Mouse (Mus musculus) liver, embryonic 16.5 days (tissue): Measurements from ENCODE around the gene Cdk12. TPM values are rescaled to one million over a fixed set of nuclear protein-coding genes. Genes with fewer than 3 reads are reported as not detected.
A peak's percentile ranks its signal among the peaks of the same experiment; 100 is the strongest.
"Not testable (repeated sequence)": the region's sequence is repeated elsewhere in the genome, so short reads cannot be mapped to it uniquely, and the experiment has no call there.

Experiments used
- ATAC-seq: fragments of 200-750 bp; cut with Nextera tagmentation; 2 replicates; pipeline ENCODE4 v1.8.0; 2017; ENCODE audit warnings: low read depth, mild to moderate bottlenecking, moderate number of reproducible peaks, moderate library complexity
- H3K27ac ChIP-seq: fragments of 300-500 bp; sonication (generic); 2 replicates; pipeline ENCODE4 v1.5.1; 2014; ENCODE audit warnings: mild to moderate bottlenecking, low read length
- H3K27me3 ChIP-seq: fragments of 300-500 bp; sonication (generic); 2 replicates; pipeline ENCODE4 v1.6.1; 2014; ENCODE audit warnings: low read depth, low read length, mixed read lengths; ENCODE audit not compliant: control insufficient read depth, insufficient read depth
- H3K36me3 ChIP-seq: fragments of 300-500 bp; sonication (generic); 2 replicates; pipeline ENCODE4 v1.6.1; 2014; ENCODE audit warnings: mild to moderate bottlenecking; ENCODE audit not compliant: control insufficient read depth, insufficient read depth
- H3K4me1 ChIP-seq: fragments of 300-500 bp; sonication (generic); 2 replicates; pipeline ENCODE4 v1.6.1; 2014; ENCODE audit warnings: low read depth, low read length, mixed read lengths; ENCODE audit not compliant: control insufficient read depth
- H3K4me2 ChIP-seq: fragments of 300-500 bp; sonication (generic); 2 replicates; pipeline ENCODE4 v1.6.1; 2014; ENCODE audit warnings: low read depth, low read length, mixed read lengths
- H3K4me3 ChIP-seq: fragments of 300-500 bp; sonication (generic); 2 replicates; pipeline ENCODE4 v1.5.1; 2014; ENCODE audit warnings: low read depth, mild to moderate bottlenecking, low read length
- H3K9ac ChIP-seq: fragments of 300-500 bp; sonication (generic); 2 replicates; pipeline ENCODE4 v1.6.1; 2014; ENCODE audit warnings: low read depth, low read length
- H3K9me3 ChIP-seq: fragments of 300-500 bp; sonication (generic); replicated peaks from 2 replicates; pipeline ENCODE4 v1.6.1; 2016; ENCODE audit warnings: low read length; ENCODE audit not compliant: control insufficient read depth
- WGBS: fragments of 180-500 bp; shearing (Covaris S2); extraction: QIAGEN DNeasy Blood & Tissue Kit; methylation state at CpG from one replicate; pipeline ENCODE4 v1.1.7; 2014; ENCODE audit not compliant: insufficient replicate concordance; 5-methylcytosine and 5-hydroxymethylcytosine counted together
- polyA plus RNA-seq: library from polyadenylated mRNA; unstranded; fragments of >200 nt; fragmentation: Nextera tagmentation; extraction: Ambion mirVana; gene quantifications from 2 replicates; pipeline ENCODE4 v1.2.1, GENCODE M21; 2015

Gene Cdk12
- polyA plus RNA-seq, 1 experiment from 2014 or later, result 5.7 TPM

DNA sequence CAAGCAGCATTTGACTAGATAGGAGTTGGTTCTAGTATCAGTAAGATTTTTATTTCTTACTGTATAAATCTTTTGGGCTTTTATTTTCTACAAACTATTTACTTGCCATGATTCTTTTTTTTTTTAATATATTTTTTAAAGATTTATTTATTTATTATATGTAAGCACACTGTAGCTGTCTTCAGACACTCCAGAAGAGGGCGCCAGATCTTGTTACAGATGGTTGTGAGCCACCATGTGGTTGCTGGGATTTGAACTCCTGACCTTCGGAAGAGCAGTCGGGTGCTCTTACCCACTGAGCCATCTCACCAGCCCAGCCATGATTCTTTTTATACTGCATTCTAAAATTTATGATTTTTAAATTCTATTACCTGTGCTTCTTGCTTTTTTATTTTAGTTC, 40.1 kb downstream of the Cdk12 start:
- H3K4me3 ChIP-seq, H3K27ac ChIP-seq, H3K9ac ChIP-seq, H3K9me3 ChIP-seq, H3K4me2 ChIP-seq, H3K4me1 ChIP-seq, ATAC-seq, H3K27me3 ChIP-seq: not testable (repeated sequence)
- 68% methylated on average over 3 of the region's 3 CpGs for WGBS
- peaks cover 50% of the 10 kb centered on the region for H3K36me3 ChIP-seq

DNA sequence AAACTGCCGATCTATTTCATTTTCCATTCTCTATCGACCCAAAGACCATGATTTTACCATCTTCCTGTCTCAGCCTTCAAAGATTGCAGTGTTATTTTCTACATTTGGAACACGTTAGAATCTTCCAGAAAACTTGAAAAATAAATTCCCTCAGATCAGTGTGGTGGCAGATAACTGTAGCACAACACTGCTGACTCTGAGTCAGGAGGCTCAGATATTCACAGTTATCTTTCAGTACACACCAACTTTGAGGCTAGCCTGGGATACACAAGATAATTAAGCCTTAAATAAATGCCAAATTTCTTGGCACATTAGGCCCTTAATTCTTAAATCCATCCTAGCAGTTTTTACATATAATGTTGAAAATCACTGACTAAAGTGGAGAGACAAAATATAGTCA, 41.6 kb downstream of the Cdk12 start:
- Histone ChIP-seq H3K36me3 (peaks cover 46% of the 10 kb centered on the region), H3K4me2 (no peak overlapping the region), H3K27ac (no peak overlapping the region), H3K4me3 (no peak overlapping the region), H3K9me3 (no peaks in the 10 kb centered on the region), H3K27me3 (no peaks in the 10 kb centered on the region), H3K9ac (no peak overlapping the region), H3K4me1 (peaks cover 6% of the 10 kb centered on the region)
- ATAC-seq, result peak; percentile 95
- WGBS, result 58% methylated on average over 3 of the region's 3 CpGs

DNA sequence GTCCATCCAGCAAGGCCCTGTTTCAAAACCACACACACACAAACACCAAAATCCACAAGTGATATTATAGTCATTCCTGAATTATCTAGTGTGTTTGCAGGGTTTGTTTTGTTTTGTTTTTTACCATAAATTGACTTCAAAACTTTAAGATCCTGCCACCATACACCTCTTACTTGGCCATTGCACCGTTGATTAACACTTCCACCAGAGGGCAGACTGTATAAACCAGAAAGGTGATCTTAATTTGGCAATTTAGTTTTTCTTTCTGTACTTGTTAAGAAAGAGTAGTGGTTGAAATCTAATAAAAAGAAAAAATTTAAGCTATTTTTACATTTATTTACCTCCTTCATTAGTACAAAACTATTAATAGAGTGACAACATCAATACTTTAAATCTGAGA, 44.5 kb downstream of the Cdk12 start:
- no peak overlapping the region for H3K9ac ChIP-seq
- WGBS, result 85% methylated on average over 1 of the region's 1 CpGs
- no peaks in the 10 kb centered on the region for H3K9me3 ChIP-seq
- no peaks in the 10 kb centered on the region for H3K27me3 ChIP-seq
- H3K4me3 ChIP-seq, result no peak overlapping the region
- no peak overlapping the region for H3K27ac ChIP-seq
- no peak for ATAC-seq
- H3K4me2 ChIP-seq, result no peak overlapping the region
- peaks cover 41% of the 10 kb centered on the region for H3K36me3 ChIP-seq
- H3K4me1 ChIP-seq, result peaks cover 6% of the 10 kb centered on the region

DNA sequence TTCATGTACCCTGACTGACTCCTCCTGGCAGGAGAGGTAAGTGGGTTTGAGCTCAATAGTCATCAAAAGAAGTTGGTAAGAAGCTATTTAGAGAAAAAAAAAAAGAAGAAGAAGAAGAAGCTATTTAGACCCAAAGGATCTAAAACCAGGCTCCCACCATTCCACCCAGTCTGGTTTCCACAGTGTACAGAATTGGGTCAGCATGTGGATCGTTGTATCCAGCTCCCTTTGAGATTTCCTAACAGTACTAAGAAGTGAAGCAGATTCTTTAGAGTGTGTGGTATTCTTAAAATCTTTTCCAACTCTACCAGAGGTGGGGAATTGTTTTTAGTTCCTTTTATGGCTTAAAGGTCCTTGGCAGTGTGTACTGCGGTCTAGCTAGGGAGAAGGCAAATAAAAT, 50.9 kb downstream of the Cdk12 start:
- no peaks in the 10 kb centered on the region for H3K27me3 ChIP-seq
- no peak overlapping the region for H3K4me3 ChIP-seq
- no peaks in the 10 kb centered on the region for H3K9me3 ChIP-seq
- H3K4me2 ChIP-seq, result no peak overlapping the region
- no peak overlapping the region for H3K9ac ChIP-seq
- WGBS, result 94% methylated on average over 2 of the region's 2 CpGs
- peaks cover 8% of the 10 kb centered on the region for H3K36me3 ChIP-seq
- ATAC-seq, result no peak
- H3K27ac ChIP-seq, result no peak overlapping the region
- H3K4me1 ChIP-seq, result no peaks in the 10 kb centered on the region

DNA sequence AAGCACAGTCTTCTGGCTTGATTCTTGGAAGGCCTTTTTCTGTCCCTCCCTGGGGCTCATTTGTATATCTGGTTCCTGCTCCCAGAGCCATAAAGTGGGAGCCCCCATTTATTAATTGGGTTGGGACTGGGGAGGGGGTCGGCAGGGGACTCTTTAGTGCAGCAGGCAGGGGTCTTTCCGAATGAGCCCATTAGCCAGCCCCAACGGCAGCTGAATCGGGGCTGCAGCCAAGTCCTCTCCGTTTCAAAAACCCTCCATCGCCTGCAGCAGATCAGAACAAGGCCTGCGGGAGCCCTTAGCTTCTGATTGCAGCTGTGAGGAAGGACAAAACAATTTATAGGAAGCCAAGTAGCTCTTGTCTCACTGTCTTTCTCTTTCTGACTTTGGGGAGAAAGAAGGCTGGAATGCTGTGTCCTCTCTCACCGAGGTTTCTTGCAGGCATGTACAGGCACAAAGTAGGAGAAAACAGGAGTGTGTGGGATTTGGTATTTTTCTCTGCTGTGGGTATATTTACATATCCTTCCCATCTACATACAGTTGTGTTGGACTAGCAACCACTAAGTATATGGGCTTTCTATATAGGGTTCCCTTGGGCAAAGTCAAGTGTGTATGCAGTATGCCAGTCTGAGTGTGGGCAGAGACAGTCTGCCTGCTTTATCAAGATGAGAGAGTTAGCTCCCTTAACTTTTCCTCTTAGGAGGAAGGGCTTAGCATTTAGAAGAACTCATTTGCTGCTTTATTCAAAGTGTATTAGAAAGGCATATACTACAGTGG, 58.0 kb downstream of the Cdk12 start:
- no peak overlapping the region for H3K4me3 ChIP-seq
- WGBS, result 79% methylated on average over 8 of the region's 8 CpGs
- peaks cover 3% of the 10 kb centered on the region for H3K36me3 ChIP-seq
- no peak overlapping the region for H3K4me2 ChIP-seq
- no peaks in the 10 kb centered on the region for H3K4me1 ChIP-seq
- H3K9me3 ChIP-seq, result no peaks in the 10 kb centered on the region
- no peak overlapping the region for H3K27ac ChIP-seq
- H3K27me3 ChIP-seq, result no peaks in the 10 kb centered on the region
- no peak for ATAC-seq
- H3K9ac ChIP-seq, result no peak overlapping the region

DNA sequence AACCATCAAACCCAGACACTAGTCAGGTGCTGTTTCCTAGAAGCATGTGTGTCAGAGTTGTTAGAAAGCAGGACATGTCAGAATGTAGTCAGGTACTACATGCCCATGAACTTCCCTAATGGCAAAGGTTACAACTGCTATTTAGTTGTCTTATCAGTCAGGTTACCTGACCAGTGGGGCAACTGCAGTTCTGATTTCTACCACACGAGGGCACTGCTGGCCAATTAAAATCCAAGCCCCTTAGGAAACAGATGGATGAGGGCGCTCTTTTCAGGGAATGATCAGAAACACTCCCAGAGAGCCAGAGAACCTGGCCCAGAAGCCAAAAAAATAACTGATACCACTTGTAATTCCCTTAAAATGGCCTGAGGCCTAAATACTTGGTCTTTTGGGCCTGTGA, 62.2 kb downstream of the Cdk12 start:
- no peaks in the 10 kb centered on the region for H3K9me3 ChIP-seq
- ATAC-seq, result no peak
- peaks cover 20% of the 10 kb centered on the region for H3K36me3 ChIP-seq
- H3K27ac ChIP-seq, result no peak overlapping the region
- WGBS, result 22% methylated on average over 2 of the region's 2 CpGs
- H3K4me3 ChIP-seq, result no peak overlapping the region
- no peak overlapping the region for H3K4me2 ChIP-seq
- no peaks in the 10 kb centered on the region for H3K4me1 ChIP-seq
- no peak overlapping the region for H3K9ac ChIP-seq
- no peaks in the 10 kb centered on the region for H3K27me3 ChIP-seq

DNA sequence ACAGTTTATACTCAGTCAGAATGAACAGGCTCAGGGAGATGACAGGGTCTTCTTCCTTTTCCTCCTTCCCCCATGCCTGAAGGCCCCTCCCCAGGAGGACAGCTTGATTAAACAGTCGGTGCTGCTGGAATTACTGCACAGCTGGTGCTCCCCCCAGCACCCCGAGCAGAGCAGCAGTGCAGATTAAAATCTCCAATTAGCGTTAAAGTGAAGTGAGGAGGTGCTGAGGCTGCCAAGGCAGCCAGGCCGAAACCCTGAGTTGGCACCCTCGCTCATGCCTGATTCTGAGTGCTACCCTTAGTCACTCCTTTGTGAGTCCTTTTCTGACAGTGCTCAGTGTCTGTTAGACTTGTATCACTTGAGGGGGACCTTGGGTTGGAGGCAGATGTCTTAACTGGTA, 63.0 kb downstream of the Cdk12 start:
- H3K9me3 ChIP-seq, result no peaks in the 10 kb centered on the region
- no peak overlapping the region for H3K4me3 ChIP-seq
- H3K9ac ChIP-seq, result no peak overlapping the region
- peaks cover 20% of the 10 kb centered on the region for H3K36me3 ChIP-seq
- no peak overlapping the region for H3K27ac ChIP-seq
- no peak overlapping the region for H3K4me2 ChIP-seq
- no peaks in the 10 kb centered on the region for H3K4me1 ChIP-seq
- no peak for ATAC-seq
- no peaks in the 10 kb centered on the region for H3K27me3 ChIP-seq
- WGBS, result 69% methylated on average over 5 of the region's 5 CpGs

DNA sequence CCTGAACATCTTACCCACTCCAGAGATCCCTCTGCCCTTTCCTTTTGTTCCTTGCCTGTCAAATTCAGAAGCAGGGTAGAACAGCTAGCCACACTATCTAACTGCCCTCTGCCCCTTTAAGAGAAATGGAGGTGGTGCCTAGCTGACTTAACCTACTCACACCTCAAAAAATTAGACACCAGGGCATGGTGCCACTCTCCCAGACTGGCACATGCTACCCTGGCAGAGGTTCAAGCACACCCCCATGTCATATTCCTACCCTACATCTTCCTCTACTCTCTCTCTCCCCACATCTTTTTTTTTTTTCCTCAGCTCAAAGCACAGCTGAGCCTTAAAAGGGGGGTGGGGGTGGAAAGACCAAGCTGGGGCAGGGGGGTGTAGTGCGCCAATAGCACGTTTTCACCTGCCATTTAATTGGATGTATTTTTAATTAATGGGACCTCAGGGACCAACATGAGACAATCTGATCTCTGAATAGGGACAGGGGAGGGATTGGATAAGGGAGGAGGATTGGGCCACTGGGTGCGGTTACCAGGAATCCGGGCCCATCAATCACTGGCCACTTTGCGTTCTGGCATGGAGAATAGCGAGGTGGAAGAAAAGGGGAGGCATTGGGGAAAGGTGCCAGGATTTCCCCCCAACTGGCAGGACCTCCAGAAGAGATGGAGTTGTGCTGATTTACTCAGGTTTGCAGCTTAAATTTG, 64.0 kb downstream of the Cdk12 start:
- ATAC-seq, result no peak
- H3K4me1 ChIP-seq, result no peaks in the 10 kb centered on the region
- no peak overlapping the region for H3K9ac ChIP-seq
- no peak overlapping the region for H3K4me3 ChIP-seq
- WGBS, result 79% methylated on average over 6 of the region's 6 CpGs
- no peaks in the 10 kb centered on the region for H3K27me3 ChIP-seq
- H3K27ac ChIP-seq, result no peak overlapping the region
- no peak overlapping the region for H3K4me2 ChIP-seq
- H3K9me3 ChIP-seq, result no peaks in the 10 kb centered on the region
- peaks cover 20% of the 10 kb centered on the region for H3K36me3 ChIP-seq

DNA sequence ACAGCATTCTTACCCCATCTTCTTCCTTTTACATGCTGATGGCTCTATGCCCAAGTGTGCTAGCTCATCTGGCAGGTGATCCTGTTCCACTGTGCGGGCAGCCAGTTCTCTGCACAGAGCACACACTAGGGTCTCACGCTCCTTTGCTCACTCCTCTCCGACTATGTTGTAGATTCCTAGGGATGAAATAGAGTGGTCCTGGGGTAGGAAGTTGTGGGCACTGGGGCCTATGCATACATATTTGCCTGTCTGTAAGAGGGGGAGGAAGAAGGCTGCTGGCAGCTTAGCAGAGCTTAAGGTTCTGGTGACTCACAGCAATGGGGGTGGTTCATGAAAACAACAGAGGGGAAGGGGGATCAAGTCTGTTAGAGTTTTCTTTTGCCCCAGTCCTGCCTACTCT, 67.2 kb downstream of the Cdk12 start:
- no peak overlapping the region for H3K4me2 ChIP-seq
- no peak overlapping the region for H3K27ac ChIP-seq
- no peak overlapping the region for H3K9ac ChIP-seq
- H3K27me3 ChIP-seq, result no peaks in the 10 kb centered on the region
- no peak overlapping the region for H3K4me3 ChIP-seq
- H3K36me3 ChIP-seq, result peaks cover 32% of the 10 kb centered on the region
- ATAC-seq, result no peak
- no peaks in the 10 kb centered on the region for H3K9me3 ChIP-seq
- 86% methylated on average over 3 of the region's 3 CpGs for WGBS
- no peaks in the 10 kb centered on the region for H3K4me1 ChIP-seq
